Mouse (Mus musculus) myocyte (in vitro differentiated cells): ENCODE data around the gene Atxn2.

Experiments used
- CEBPB ChIP-seq: IDR thresholded peaks from 2 replicates; pipeline ENCODE4 v1.6.1; 2011; ENCODE audit warnings: mild to moderate bottlenecking, moderate library complexity; ENCODE audit not compliant: poor library complexity, insufficient read depth, severe bottlenecking
- E2F4 ChIP-seq: IDR thresholded peaks from one replicate; pipeline ENCODE4 v1.6.1; 2011; ENCODE audit warnings: mild to moderate bottlenecking, control low read depth, moderate library complexity; ENCODE audit not compliant: insufficient read depth
- MAX ChIP-seq: IDR thresholded peaks from one replicate; pipeline ENCODE4 v1.6.1; 2011; ENCODE audit warnings: low read depth, mild to moderate bottlenecking, control low read depth
- MYOD1 ChIP-seq, 3 experiments: IDR thresholded peaks; one replicate each; pipeline ENCODE4 v1.6.1; 2011; ENCODE audit warnings: control low read depth in 2 of 3, low read depth in 2 of 3, mild to moderate bottlenecking in 2 of 3, moderate library complexity in 1 of 3; ENCODE audit not compliant: insufficient read length in 2 of 3, control insufficient read depth in 1 of 3
- MYOG ChIP-seq, 3 experiments: IDR thresholded peaks; one replicate each; pipeline ENCODE4 v1.6.1; 2011; ENCODE audit warnings: control low read depth in 2 of 3, low read depth in 2 of 3, mild to moderate bottlenecking in 2 of 3; ENCODE audit not compliant: insufficient read length in 2 of 3, control insufficient read depth in 1 of 3, insufficient read depth in 1 of 3
- POLR2A ChIP-seq: IDR thresholded peaks from one replicate; pipeline ENCODE4 v1.6.1; 2011; ENCODE audit warnings: low read depth, mild to moderate bottlenecking, control low read depth, moderate library complexity; ENCODE audit not compliant: insufficient read length
- POLR2AphosphoS2 ChIP-seq: IDR thresholded peaks from one replicate; pipeline ENCODE4 v1.6.1; 2011; ENCODE audit warnings: low read depth, control low read depth; ENCODE audit not compliant: insufficient read length
- REST ChIP-seq: IDR thresholded peaks from one replicate; pipeline ENCODE4 v1.6.1; 2011; ENCODE audit warnings: mild to moderate bottlenecking, control low read depth, moderate library complexity; ENCODE audit not compliant: insufficient read depth, insufficient read length
- SRF ChIP-seq: IDR thresholded peaks from one replicate; pipeline ENCODE4 v1.6.1; 2011; ENCODE audit warnings: low read depth; ENCODE audit not compliant: control insufficient read depth, insufficient read length
- TCF12 ChIP-seq: IDR thresholded peaks from one replicate; pipeline ENCODE4 v1.6.1; 2011; ENCODE audit warnings: mild to moderate bottlenecking, control low read depth; ENCODE audit not compliant: poor library complexity, insufficient read depth, severe bottlenecking
- TCF3 ChIP-seq: IDR thresholded peaks from one replicate; pipeline ENCODE4 v1.6.1; 2011; ENCODE audit warnings: low read depth, control low read depth; ENCODE audit not compliant: insufficient read length
- USF1 ChIP-seq: IDR thresholded peaks from one replicate; pipeline ENCODE4 v1.6.1; 2011; ENCODE audit warnings: low read depth, mild to moderate bottlenecking, control low read depth, moderate library complexity

DNA sequence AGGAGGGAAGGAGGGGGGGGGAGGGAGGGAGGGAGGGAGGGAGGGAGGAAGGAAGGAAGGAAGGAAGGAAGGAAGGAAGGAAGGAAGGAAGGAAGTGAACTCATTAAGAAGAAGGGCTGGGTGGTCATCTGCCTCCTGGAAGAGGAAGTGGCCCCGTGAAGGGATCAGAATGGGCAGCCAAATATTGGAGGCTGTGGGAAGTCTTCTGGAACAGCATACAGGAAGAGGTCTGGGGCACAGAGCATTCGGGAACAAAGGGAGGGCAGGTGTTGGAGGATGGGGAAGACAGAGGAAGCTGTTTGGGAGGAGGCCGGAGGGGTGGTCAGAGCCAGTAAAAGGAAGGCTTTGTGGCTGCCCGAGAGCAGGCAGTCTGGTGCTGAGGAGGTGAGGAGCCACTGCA is 134.2 kb downstream of the Atxn2 start:
- TF ChIP-seq CEBPB (no peak), POLR2AphosphoS2 (no peak), POLR2A (no peak), REST (no peak), USF1 (no peak), SRF (no peak), TCF3 (no peak), MAX (no peak), MYOD1 (IDR thresholded peaks at IDR 0.05; ENCODE audit: control insufficient read depth in 1 of 3, insufficient read length in 2 of 3, low read depth in 2 of 3) (no peak), TCF12 (no peak), E2F4 (no peak), MYOG (IDR thresholded peaks at IDR 0.05; ENCODE audit: control insufficient read depth in 1 of 3, insufficient read depth in 1 of 3, insufficient read length in 2 of 3, low read depth in 2 of 3) (no peak)
